Mouse (Mus musculus) right cerebral cortex, postnatal 14 days (tissue): ENCODE results near the gene Aig1.

Experiments used
- DNase-seq: peaks from one replicate; pipeline ENCODE4 v3.0.0; 2022

The Aig1 gene

GRCm38 (mm10) chr10:13844864-13845263 lies 23.9 kb downstream of the Aig1 start:
- no peak for DNase-seq

GRCm38 (mm10) chr10:13843746-13844145 lies 25.0 kb downstream of the Aig1 start:
- DNase-seq = no peak

- peak; percentile 30 for DNase-seq
These were observed 25.9 kb downstream of the Aig1 start for GRCm38 (mm10) chr10:13842855-13843254.

- no peak for DNase-seq
These were observed 30.2 kb downstream of the Aig1 start for GRCm38 (mm10) chr10:13838511-13839126.

GRCm38 (mm10) chr10:13837709-13838456 lies 30.9 kb downstream of the Aig1 start:
- no peak for DNase-seq

- DNase-seq = no peak
These were observed 31.8 kb downstream of the Aig1 start for GRCm38 (mm10) chr10:13836956-13837355.

- no peak for DNase-seq
These were observed 32.9 kb downstream of the Aig1 start for GRCm38 (mm10) chr10:13835737-13836475.

GRCm38 (mm10) chr10:13834056-13834455 lies 34.7 kb downstream of the Aig1 start:
- DNase-seq = no peak

GRCm38 (mm10) chr10:13833066-13833566 lies 35.7 kb downstream of the Aig1 start:
- DNase-seq = no peak

- DNase-seq = no peak
These were observed 36.2 kb downstream of the Aig1 start for GRCm38 (mm10) chr10:13832546-13833033.

- no peak for DNase-seq
These were observed 41.6 kb downstream of the Aig1 start for GRCm38 (mm10) chr10:13827150-13827549.

- no peak for DNase-seq
These were observed 55.2 kb downstream of the Aig1 start for GRCm38 (mm10) chr10:13813591-13813990.

- no peak for DNase-seq
These were observed 60.5 kb downstream of the Aig1 start for GRCm38 (mm10) chr10:13808291-13808690.

GRCm38 (mm10) chr10:13806806-13807205 lies 62.0 kb downstream of the Aig1 start:
- DNase-seq = no peak

GRCm38 (mm10) chr10:13801296-13801695 lies 67.5 kb downstream of the Aig1 start:
- DNase-seq = no peak

- no peak for DNase-seq
These were observed 75.3 kb downstream of the Aig1 start for GRCm38 (mm10) chr10:13793458-13793857.

- DNase-seq = no peak
These were observed 76.0 kb downstream of the Aig1 start for GRCm38 (mm10) chr10:13792788-13793187.

- DNase-seq = no peak
These were observed 79.2 kb downstream of the Aig1 start for GRCm38 (mm10) chr10:13789604-13790003.

GRCm38 (mm10) chr10:13788057-13788456 lies 80.7 kb downstream of the Aig1 start:
- DNase-seq = no peak

GRCm38 (mm10) chr10:13782774-13783173 lies 86.0 kb downstream of the Aig1 start:
- DNase-seq = no peak

- no peak for DNase-seq
These were observed 86.5 kb downstream of the Aig1 start for GRCm38 (mm10) chr10:13782235-13782757.

- no peak for DNase-seq
These were observed 92.8 kb downstream of the Aig1 start for GRCm38 (mm10) chr10:13776014-13776413.

- DNase-seq = no peak
These were observed 93.4 kb downstream of the Aig1 start for GRCm38 (mm10) chr10:13775411-13775810.
